29 mouse cellular contexts compared by ENCODE assay signal in genomic region chr5:33353011-33353410, GRCm38 (mm10). TPM values are rescaled to one million over a fixed set of nuclear protein-coding genes. Genes with fewer than 3 reads are reported as not detected.
DNase-seq lines count a peak whose midpoint lies in the region; ATAC-seq and TF ChIP-seq lines count a peak whose summit lies in the region.
"Had no signal": no experiment of that assay in that cellular context is flagged by ENCODE, and none has a peak within 500 bp of the region (broad histone marks: within the 10 kb centered on the region; RNA-seq: fewer than 3 reads in every experiment).

No protein-coding gene starts in this region.

- no peaks in the 10 kb centered on the region for H3K9me3 ChIP-seq in CH12.LX (replicated peaks; ENCODE audit: low read length)
- no peaks in the 10 kb centered on the region for H3K9me3 ChIP-seq in embryonic facial prominence, embryonic 13.5 days
- no peaks in the 10 kb centered on the region for H3K9me3 ChIP-seq in limb, embryonic 10.5 days (replicated peaks)
- H3K9me3 ChIP-seq in heart, embryonic 11.5 days (replicated peaks; ENCODE audit: control insufficient read depth, low read length) = no peaks in the 10 kb centered on the region
- H3K9me3 ChIP-seq: G1E; heart, embryonic 12.5 days; hindbrain, embryonic 13.5 days; midbrain, embryonic 13.5 days; stomach, embryonic 15.5 days had no signal

- TF ChIP-seq RAD21 in CH12.LX (IDR thresholded peaks at IDR 0.05; ENCODE audit: low read depth, low read length) = no peak

- in situ Hi-C loops in CH12.LX (cut with MboI; ENCODE audit: low pct_ligation_motif_present, low pct_unique_long_range_greater_than_20kb, low sequenced_read_pairs) = no loop called here

- peaks cover 0 to 7% of the 10 kb centered on the region in 2 experiments for H3K36me3 ChIP-seq in CH12.LX (replicated peaks in 1 of 2; ENCODE audit: control insufficient read depth in 1 of 2, insufficient read depth in 1 of 2, low read length in 1 of 2)
- H3K36me3 ChIP-seq in embryonic facial prominence, embryonic 13.5 days = peaks cover 1% of the 10 kb centered on the region; the same call in 1 of the 2 replicates
- H3K36me3 ChIP-seq in limb, embryonic 10.5 days = peaks cover 7% of the 10 kb centered on the region
- H3K36me3 ChIP-seq in heart, embryonic 11.5 days (ENCODE audit: control insufficient read depth, insufficient read depth, low read length) = no peaks in the 10 kb centered on the region
- H3K36me3 ChIP-seq: hindbrain, embryonic 13.5 days; stomach, embryonic 15.5 days had no signal

- H3K9ac ChIP-seq in CH12.LX (ENCODE audit: insufficient read depth, low read depth) = peak overlapping the region; percentile 53; the same call in 1 of the 2 replicates
- no peak overlapping the region for H3K9ac ChIP-seq in embryonic facial prominence, embryonic 13.5 days
- H3K9ac ChIP-seq in heart, embryonic 11.5 days (ENCODE audit: low read depth, low read length) = no peak overlapping the region
- H3K9ac ChIP-seq: heart, embryonic 12.5 days; hindbrain, embryonic 13.5 days; midbrain, embryonic 13.5 days; stomach, embryonic 15.5 days had no signal

- TF ChIP-seq POLR2A in CH12.LX (IDR thresholded peaks at IDR 0.05; ENCODE audit: low read depth, low read length) = no peak

- H3K27me3 ChIP-seq in CH12.LX (replicated peaks) = no peaks in the 10 kb centered on the region
- no peaks in the 10 kb centered on the region for H3K27me3 ChIP-seq in embryonic facial prominence, embryonic 13.5 days
- H3K27me3 ChIP-seq in limb, embryonic 10.5 days (ENCODE audit: low read depth, poor library complexity, severe bottlenecking) = no peaks in the 10 kb centered on the region
- no peaks in the 10 kb centered on the region for H3K27me3 ChIP-seq in heart, embryonic 11.5 days (ENCODE audit: control insufficient read depth, insufficient read depth, low read length)
- H3K27me3 ChIP-seq: heart, embryonic 12.5 days; hindbrain, embryonic 13.5 days; midbrain, embryonic 13.5 days; Patski; stomach, embryonic 15.5 days had no signal

- dilution Hi-C loops in CH12.LX (cut with MboI; ENCODE audit: extremely low pct_ligation_motif_present, extremely low pct_unique_long_range_greater_than_20kb, low sequenced_read_pairs) = no loop called here

- TF ChIP-seq CTCF in CH12.LX (conservative IDR thresholded peaks at IDR 0.05 in 1 of 2, IDR thresholded peaks at IDR 0.05 in 1 of 2; ENCODE audit: low read depth in 2 of 2, low read length in 2 of 2) = no peak

- no peak overlapping the region for H3K27ac ChIP-seq in CH12.LX (ENCODE audit: insufficient read depth, low read depth)
- peak overlapping the region; percentile 29; the same call in 1 of the 2 replicates for H3K27ac ChIP-seq in embryonic facial prominence, embryonic 13.5 days
- H3K27ac ChIP-seq in limb, embryonic 10.5 days = peak overlapping the region; percentile 73; the same call in 1 of the 2 replicates
- no peak overlapping the region for H3K27ac ChIP-seq in heart, embryonic 11.5 days (ENCODE audit: low read depth, low read length)
- H3K27ac ChIP-seq: hindbrain, embryonic 13.5 days; layer of hippocampus, adult 2 months; midbrain, embryonic 13.5 days; stomach, embryonic 15.5 days had no signal

- TF ChIP-seq EP300 in CH12.LX (IDR thresholded peaks at IDR 0.05; ENCODE audit: low read length) = no peak

- H3K4me1 ChIP-seq in CH12.LX (ENCODE audit: control insufficient read depth in 1 of 2, insufficient read depth in 2 of 2) = peaks cover 44 to 94% of the 10 kb centered on the region in 2 experiments
- H3K4me1 ChIP-seq in embryonic facial prominence, embryonic 13.5 days = peaks cover 22% of the 10 kb centered on the region
- peaks cover 34% of the 10 kb centered on the region for H3K4me1 ChIP-seq in limb, embryonic 10.5 days
- H3K4me1 ChIP-seq in heart, embryonic 11.5 days (ENCODE audit: control insufficient read depth, insufficient read depth, low read length) = peaks cover 9% of the 10 kb centered on the region; the same call in 1 of the 2 replicates
- H3K4me1 ChIP-seq: stomach, embryonic 15.5 days had no signal

- ATAC-seq in embryonic facial prominence, embryonic 13.5 days (ENCODE audit: insufficient number of reproducible peaks, insufficient read depth, low FRiP score, low TSS enrichment, low read depth) = no peak
- no peak for ATAC-seq in heart, embryonic 11.5 days (replicated peaks; ENCODE audit: insufficient number of reproducible peaks, low FRiP score, low TSS enrichment)
- ATAC-seq: forebrain, embryonic 14.5 days; inflammation-experienced regulatory T-cells, adult 6 months; lung, postnatal 0 days; midbrain, embryonic 13.5 days had no signal

- peak; percentile 61 for DNase-seq in 3T3-L1 (ENCODE audit: low read depth, low spot score)
- DNase-seq in CH12.LX (ENCODE audit: extremely low read depth) = no peak
- no peak for DNase-seq in limb, embryonic 10.5 days (ENCODE audit: low spot score)
- DNase-seq in urinary bladder, postnatal 4 days (ENCODE audit: low spot score in 2 of 2) = no peak
- DNase-seq in layer of hippocampus, adult 8-10 months (ENCODE audit: low spot score in 2 of 2) = no peak
- DNase-seq: adrenal gland, postnatal 10 days; cerebellum, adult 18-20 months; cerebellum, postnatal 14 days; gastrocnemius, postnatal 25 days; heart, adult 18-20 months; heart, postnatal 4 days; kidney, adult 11 months; kidney, postnatal 14 days; liver; lung, adult 18-20 months; lung, postnatal 4 days; thymus, postnatal 36 days had no signal

- H3K4me2 ChIP-seq in CH12.LX (ENCODE audit: insufficient read depth, low read depth, poor library complexity, severe bottlenecking) = no peak overlapping the region
- no peak overlapping the region for H3K4me2 ChIP-seq in embryonic facial prominence, embryonic 13.5 days
- H3K4me2 ChIP-seq in heart, embryonic 11.5 days = no peak overlapping the region
- H3K4me2 ChIP-seq: heart, embryonic 12.5 days; hindbrain, embryonic 13.5 days; midbrain, embryonic 13.5 days had no signal

- no peak overlapping the region for H3K4me3 ChIP-seq in CH12.LX (replicated peaks in 1 of 3; ENCODE audit: low read depth in 2 of 3, low read length in 2 of 3, poor library complexity in 1 of 3)
- no peak overlapping the region for H3K4me3 ChIP-seq in embryonic facial prominence, embryonic 13.5 days
- no peak overlapping the region for H3K4me3 ChIP-seq in limb, embryonic 10.5 days
- no peak overlapping the region for H3K4me3 ChIP-seq in heart, embryonic 11.5 days (ENCODE audit: low read depth, low read length)
- H3K4me3 ChIP-seq: heart, embryonic 12.5 days; hindbrain, embryonic 13.5 days; layer of hippocampus, adult 2 months; midbrain, embryonic 13.5 days; stomach, embryonic 15.5 days had no signal

- peaks cover 63% of the 10 kb centered on the region for H3K79me2 ChIP-seq in CH12.LX (replicated peaks; ENCODE audit: control insufficient read depth, extremely low read depth, insufficient read depth, poor library complexity, severe bottlenecking)

- 34% methylated on average over 3 of the region's 3 CpGs for WGBS in embryonic facial prominence, embryonic 13.5 days
- WGBS in limb, embryonic 10.5 days = 60% methylated on average over 3 of the region's 3 CpGs
- 82% methylated on average over 3 of the region's 3 CpGs for WGBS in heart, embryonic 11.5 days (ENCODE audit: insufficient replicate concordance)

TF ChIP-seq in CH12.LX, 34 proteins besides CTCF, POLR2A, EP300 and RAD21:
- no peak for TF ChIP-seq BHLHE40 (IDR thresholded peaks at IDR 0.05; ENCODE audit: low read depth, low read length)
- no peak for TF ChIP-seq MAFK (IDR thresholded peaks at IDR 0.05; ENCODE audit: insufficient replicate concordance, low read length)
- no peak for TF ChIP-seq RCOR1 (conservative IDR thresholded peaks at IDR 0.05; ENCODE audit: low read depth, low read length)
- TF ChIP-seq MYC (IDR thresholded peaks at IDR 0.05; ENCODE audit: low read depth, low read length) = no peak
TF ChIP-seq in CH12.LX: peak in this region for 0.

RNA-seq across cellular contexts. Expression of gene Maea, which starts 17.7 kb away (rescaled TPM):
- total RNA-seq in CH12.LX (2012; rRNA removed) = 75.0 and 76.9 TPM in 2 replicates
- total RNA-seq in CH12.LX (2014; rRNA removed) = 75.5 and 91.4 TPM in 2 replicates
- 94.2 and 96.2 TPM in 2 replicates for polyA plus RNA-seq in CH12.LX (2012; ENCODE audit: insufficient read length, low read depth)
- polyA plus RNA-seq in embryonic facial prominence, embryonic 13.5 days (2015; fragmentation: Nextera tagmentation; extraction: Ambion mirVana) = 121 and 131 TPM in 2 replicates
- polyA plus RNA-seq in limb, embryonic 10.5 days (2016; fragmentation: Nextera tagmentation; extraction: Ambion mirVana) = 161 and 162 TPM in 2 replicates
- 100 to 1,000 TPM in 2 of 4 experiments, 10 to 100 TPM in 2; 95.1 to 105 (median 98.5) TPM for total RNA-seq in layer of hippocampus, adult 8-10 months (2022)
- polyA plus RNA-seq in heart, embryonic 11.5 days (2014; fragmentation: Nextera tagmentation; extraction: Ambion mirVana) = 124 and 132 TPM in 2 replicates

RNA-seq across cellular contexts. Expression of gene Uvssa, which starts 25.3 kb away (rescaled TPM):
- total RNA-seq in CH12.LX (2012; rRNA removed) = 2.9 and 3.2 TPM in 2 replicates
- 2.5 and 2.6 TPM in 2 replicates for total RNA-seq in CH12.LX (2014; rRNA removed)
- polyA plus RNA-seq in CH12.LX (2012; ENCODE audit: insufficient read length, low read depth) = 5.3 and 5.8 TPM in 2 replicates
- polyA plus RNA-seq in embryonic facial prominence, embryonic 13.5 days (2015; fragmentation: Nextera tagmentation; extraction: Ambion mirVana) = 10.7 and 13.3 TPM in 2 replicates
- polyA plus RNA-seq in limb, embryonic 10.5 days (2016; fragmentation: Nextera tagmentation; extraction: Ambion mirVana) = 6.0 and 8.6 TPM in 2 replicates
- total RNA-seq in layer of hippocampus, adult 8-10 months (2022) = 1 to 10 TPM; 7.0 to 9.7 (median 8.3) TPM
- 4.0 and 4.2 TPM in 2 replicates for polyA plus RNA-seq in heart, embryonic 11.5 days (2014; fragmentation: Nextera tagmentation; extraction: Ambion mirVana)

Comparison
In these comparisons a context has a peak if more than half of its experiments do, and no peak if none do; other contexts are left out.
1. H3K27ac ChIP-seq: peak in embryonic facial prominence, embryonic 13.5 days (single experiment) and limb, embryonic 10.5 days (single experiment); none in CH12.LX (single experiment) and heart, embryonic 11.5 days (single experiment).